Mouse (Mus musculus) ES-Bruce4 (cell line): ENCODE data around the gene Cd34.

ENCODE experiments used
- CTCF ChIP-seq: IDR thresholded peaks from one replicate; pipeline ENCODE4 v1.8.1; 2011; ENCODE audit warnings: low read depth, low read length
- EP300 ChIP-seq: IDR thresholded peaks from 2 replicates; pipeline ENCODE4 v1.6.1; 2011; ENCODE audit warnings: low read depth, low read length; ENCODE audit not compliant: insufficient read depth
- POLR2A ChIP-seq: IDR thresholded peaks from one replicate; pipeline ENCODE4 v1.8.1; 2011; ENCODE audit warnings: low read length; ENCODE audit not compliant: insufficient read depth

DNA sequence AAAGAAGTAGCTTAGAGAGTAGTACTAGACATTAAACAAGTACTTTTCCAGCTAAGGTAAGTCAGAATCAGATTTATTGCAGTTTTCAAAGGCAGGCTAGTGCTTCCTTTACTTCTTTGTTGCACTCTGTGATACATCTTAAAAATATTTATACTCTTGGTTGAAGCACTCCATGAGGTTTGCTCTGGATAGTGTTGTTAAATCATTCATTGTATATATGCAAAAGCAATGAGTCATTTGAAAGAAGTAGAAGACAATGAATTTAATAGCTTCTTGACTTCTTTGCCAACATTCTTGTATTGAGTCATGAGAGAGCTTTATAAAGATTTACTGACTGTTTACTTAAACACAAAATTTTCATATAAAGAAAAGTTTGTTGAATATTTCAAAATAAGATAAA is 29.7 kb upstream of the Cd34 start:
- TF ChIP-seq POLR2A (no peak), CTCF (no peak), EP300 (no peak)
